Mouse (Mus musculus): ENCODE data around the gene Ccdc130.
A peak's percentile ranks its signal among the peaks of the same experiment; 100 is the strongest.

Gene Ccdc130

GRCm38 (mm10) chr8:84236998-84237473, 33.1 kb downstream of the Ccdc130 start, which contains the start of gene Zswim4:
TSS of gene Zswim4 (minus strand) at chr8:84237055.
- peak; percentile 96 for DNase-seq (ENCODE audit: low spot score)

- DNase-seq (ENCODE audit: low spot score): no peak
These were observed 33.7 kb downstream of the Ccdc130 start for GRCm38 (mm10) chr8:84236410-84236997.

GRCm38 (mm10) chr8:84235746-84236409, 34.3 kb downstream of the Ccdc130 start:
- no peak for DNase-seq (ENCODE audit: low spot score)

- DNase-seq (ENCODE audit: low spot score): no peak
These were observed 37.1 kb downstream of the Ccdc130 start for GRCm38 (mm10) chr8:84233055-84233454.

- DNase-seq (ENCODE audit: low spot score): no peak
These were observed 39.4 kb downstream of the Ccdc130 start for GRCm38 (mm10) chr8:84230735-84231134.

GRCm38 (mm10) chr8:84223322-84224029, 46.7 kb downstream of the Ccdc130 start:
- DNase-seq (ENCODE audit: low spot score): no peak

- no peak for DNase-seq (ENCODE audit: low spot score)
These were observed 47.5 kb downstream of the Ccdc130 start for GRCm38 (mm10) chr8:84222566-84223165.

- no peak for DNase-seq (ENCODE audit: low spot score)
These were observed 50.1 kb downstream of the Ccdc130 start for GRCm38 (mm10) chr8:84220105-84220504.

GRCm38 (mm10) chr8:84218143-84218542, 52.0 kb downstream of the Ccdc130 start:
- DNase-seq (ENCODE audit: low spot score): no peak

- DNase-seq (ENCODE audit: low spot score): no peak
These were observed 53.0 kb downstream of the Ccdc130 start for GRCm38 (mm10) chr8:84217206-84217605.

- no peak for DNase-seq (ENCODE audit: low spot score)
These were observed 56.9 kb downstream of the Ccdc130 start for GRCm38 (mm10) chr8:84213277-84213676.

GRCm38 (mm10) chr8:84211881-84212563, 58.2 kb downstream of the Ccdc130 start:
- no peak for DNase-seq (ENCODE audit: low spot score)

GRCm38 (mm10) chr8:84211202-84211601, 59.0 kb downstream of the Ccdc130 start:
- no peak for DNase-seq (ENCODE audit: low spot score)

- peak; percentile 77 for DNase-seq (ENCODE audit: low spot score)
These were observed 59.9 kb downstream of the Ccdc130 start for GRCm38 (mm10) chr8:84210167-84210791.

- no peak for DNase-seq (ENCODE audit: low spot score)
These were observed 61.5 kb downstream of the Ccdc130 start for GRCm38 (mm10) chr8:84208381-84209380.

GRCm38 (mm10) chr8:84207811-84208210, 62.4 kb downstream of the Ccdc130 start:
- no peak for DNase-seq (ENCODE audit: low spot score)

All from T-cell, adult 2 months (primary cell).